Mouse (Mus musculus): ENCODE measurements around the gene Cdk11b. TPM values are rescaled to one million over a fixed set of nuclear protein-coding genes. Genes with fewer than 3 reads are reported as not detected.
A peak's percentile ranks its signal among the peaks of the same experiment; 100 is the strongest.

Gene Cdk11b
- total and polyA plus RNA-seq, 3 experiments, result 53.3 to 144 (median 86.4) TPM

GRCm38 (mm10) chr4:155690571-155691375 is 66.1 kb downstream of the Cdk11b start:
- ATAC-seq (ENCODE audit: extremely low read depth, insufficient number of reproducible peaks, low FRiP score, poor library complexity, severe bottlenecking), result no peak
- Histone ChIP-seq H3K36me3 (replicated peaks) (no peaks in the 10 kb centered on the region), H3K9me3 (replicated peaks) (peaks cover 13% of the 10 kb centered on the region), H3K4me3 (ENCODE audit: low read depth, low read length) (no peak overlapping the region), H3K27me3 (ENCODE audit: insufficient read depth, low read length) (peaks cover 49% of the 10 kb centered on the region), H3K4me1 (ENCODE audit: insufficient read depth, low read depth, low read length) (peaks cover 18% of the 10 kb centered on the region)
- TF ChIP-seq GATA1 (IDR thresholded peaks at IDR 0.05; ENCODE audit: borderline replicate concordance, low read length), result no peak
- TF ChIP-seq GATA2 (IDR thresholded peaks at IDR 0.05; ENCODE audit: borderline replicate concordance, low read depth, low read length), result no peak
- no peak for TF ChIP-seq CTCF (IDR thresholded peaks at IDR 0.05; ENCODE audit: low read depth, low read length)
- no peak for TF ChIP-seq TAL1 (conservative IDR thresholded peaks at IDR 0.05; ENCODE audit: low read depth, low read length)
- no peak for TF ChIP-seq POLR2AphosphoS5 (IDR thresholded peaks at IDR 0.05; ENCODE audit: insufficient replicate concordance, low read depth, low read length)
- DNase-seq (ENCODE audit: low spot score), result no peak

- Histone ChIP-seq H3K4me3 (ENCODE audit: low read depth, low read length) (no peak overlapping the region), H3K27me3 (ENCODE audit: insufficient read depth, low read length) (peaks cover 44% of the 10 kb centered on the region), H3K9me3 (replicated peaks) (peaks cover 13% of the 10 kb centered on the region), H3K4me1 (ENCODE audit: insufficient read depth, low read depth, low read length) (peaks cover 34% of the 10 kb centered on the region), H3K36me3 (replicated peaks) (no peaks in the 10 kb centered on the region)
- ATAC-seq (ENCODE audit: extremely low read depth, insufficient number of reproducible peaks, low FRiP score, poor library complexity, severe bottlenecking) (no peak), DNase-seq (ENCODE audit: low spot score) (no peak)
- TF ChIP-seq CTCF (IDR thresholded peaks at IDR 0.05; ENCODE audit: low read depth, low read length), result no peak
- no peak for TF ChIP-seq POLR2AphosphoS5 (IDR thresholded peaks at IDR 0.05; ENCODE audit: insufficient replicate concordance, low read depth, low read length)
- TF ChIP-seq GATA1 (IDR thresholded peaks at IDR 0.05; ENCODE audit: borderline replicate concordance, low read length), result no peak
- TF ChIP-seq TAL1 (conservative IDR thresholded peaks at IDR 0.05; ENCODE audit: low read depth, low read length), result no peak
- TF ChIP-seq GATA2 (IDR thresholded peaks at IDR 0.05; ENCODE audit: borderline replicate concordance, low read depth, low read length), result no peak
These were observed 67.8 kb downstream of the Cdk11b start for GRCm38 (mm10) chr4:155692421-155692820.

GRCm38 (mm10) chr4:155694111-155694481 is 69.4 kb downstream of the Cdk11b start, which contains the start of gene Fndc10:
Fndc10 (plus strand) TSS chr4:155694342.
- Histone ChIP-seq H3K4me3 (ENCODE audit: low read depth, low read length) (peak within 1 kb of the TSS; percentile 63), H3K4me1 (ENCODE audit: insufficient read depth, low read depth, low read length) (peaks cover 34% of the 10 kb centered on the region), H3K36me3 (replicated peaks) (no peaks in the 10 kb centered on the region), H3K9me3 (replicated peaks) (peaks cover 13% of the 10 kb centered on the region), H3K27me3 (ENCODE audit: insufficient read depth, low read length) (peaks cover 43% of the 10 kb centered on the region)
- no peak for TF ChIP-seq TAL1 (conservative IDR thresholded peaks at IDR 0.05; ENCODE audit: low read depth, low read length)
- no peak for TF ChIP-seq CTCF (IDR thresholded peaks at IDR 0.05; ENCODE audit: low read depth, low read length)
- no peak for TF ChIP-seq GATA1 (IDR thresholded peaks at IDR 0.05; ENCODE audit: borderline replicate concordance, low read length)
- TF ChIP-seq GATA2 (IDR thresholded peaks at IDR 0.05; ENCODE audit: borderline replicate concordance, low read depth, low read length), result no peak
- TF ChIP-seq POLR2AphosphoS5 (IDR thresholded peaks at IDR 0.05; ENCODE audit: insufficient replicate concordance, low read depth, low read length), result no peak
- no peak for ATAC-seq (ENCODE audit: extremely low read depth, insufficient number of reproducible peaks, low FRiP score, poor library complexity, severe bottlenecking)
- no peak for DNase-seq (ENCODE audit: low spot score)

GRCm38 (mm10) chr4:155694482-155695401 is 70.1 kb downstream of the Cdk11b start:
- DNase-seq (ENCODE audit: low spot score), result no peak
- peaks cover 34% of the 10 kb centered on the region for H3K4me1 ChIP-seq (ENCODE audit: insufficient read depth, low read depth, low read length)
- peak overlapping the region; percentile 63 for H3K4me3 ChIP-seq (ENCODE audit: low read depth, low read length)
- peaks cover 13% of the 10 kb centered on the region for H3K9me3 ChIP-seq (replicated peaks)
- no peaks in the 10 kb centered on the region for H3K36me3 ChIP-seq (replicated peaks)
- no peak for ATAC-seq (ENCODE audit: extremely low read depth, insufficient number of reproducible peaks, low FRiP score, poor library complexity, severe bottlenecking)
- peaks cover 43% of the 10 kb centered on the region for H3K27me3 ChIP-seq (ENCODE audit: insufficient read depth, low read length)
- no peak for TF ChIP-seq CTCF (IDR thresholded peaks at IDR 0.05; ENCODE audit: low read depth, low read length)
- TF ChIP-seq POLR2AphosphoS5 (IDR thresholded peaks at IDR 0.05; ENCODE audit: insufficient replicate concordance, low read depth, low read length), result no peak
- TF ChIP-seq GATA2 (IDR thresholded peaks at IDR 0.05; ENCODE audit: borderline replicate concordance, low read depth, low read length), result no peak
- no peak for TF ChIP-seq TAL1 (conservative IDR thresholded peaks at IDR 0.05; ENCODE audit: low read depth, low read length)
- TF ChIP-seq GATA1 (IDR thresholded peaks at IDR 0.05; ENCODE audit: borderline replicate concordance, low read length), result no peak

GRCm38 (mm10) chr4:155695531-155696062 is 70.9 kb downstream of the Cdk11b start:
- TF ChIP-seq CTCF (IDR thresholded peaks at IDR 0.05; ENCODE audit: low read depth, low read length), result no peak
- no peak for TF ChIP-seq GATA1 (IDR thresholded peaks at IDR 0.05; ENCODE audit: borderline replicate concordance, low read length)
- no peak for TF ChIP-seq GATA2 (IDR thresholded peaks at IDR 0.05; ENCODE audit: borderline replicate concordance, low read depth, low read length)
- TF ChIP-seq POLR2AphosphoS5 (IDR thresholded peaks at IDR 0.05; ENCODE audit: insufficient replicate concordance, low read depth, low read length), result no peak
- TF ChIP-seq TAL1 (conservative IDR thresholded peaks at IDR 0.05; ENCODE audit: low read depth, low read length), result no peak
- no peak for ATAC-seq (ENCODE audit: extremely low read depth, insufficient number of reproducible peaks, low FRiP score, poor library complexity, severe bottlenecking)
- peaks cover 34% of the 10 kb centered on the region for H3K4me1 ChIP-seq (ENCODE audit: insufficient read depth, low read depth, low read length)
- H3K9me3 ChIP-seq (replicated peaks), result peaks cover 13% of the 10 kb centered on the region
- H3K4me3 ChIP-seq (ENCODE audit: low read depth, low read length), result no peak overlapping the region
- H3K27me3 ChIP-seq (ENCODE audit: insufficient read depth, low read length), result peaks cover 40% of the 10 kb centered on the region
- no peak for DNase-seq (ENCODE audit: low spot score)
- no peaks in the 10 kb centered on the region for H3K36me3 ChIP-seq (replicated peaks)

Data from G1E (cell line).